Mouse (Mus musculus) midbrain, embryonic 13.5 days (tissue): ENCODE data around the gene Hist1h2bm. TPM values are rescaled to one million over a fixed set of nuclear protein-coding genes. Genes with fewer than 3 reads are reported as not detected.
"Not testable (repeated sequence)": the region's sequence is repeated elsewhere in the genome, so short reads cannot be mapped to it uniquely, and the experiment has no call there.

Source experiments
- ATAC-seq: fragments of 200-750 bp; cut with Nextera tagmentation; 2 replicates; pipeline ENCODE4 v1.8.0; 2017; ENCODE audit warnings: mild to moderate bottlenecking, moderate TSS enrichment, moderate library complexity
- H3K27ac ChIP-seq: fragments of 300-500 bp; sonication (generic); 2 replicates; pipeline ENCODE4 v1.5.1; 2015; ENCODE audit warnings: inconsistent platforms, mild to moderate bottlenecking, moderate library complexity
- H3K27me3 ChIP-seq: fragments of 300-500 bp; sonication (generic); 2 replicates; pipeline ENCODE4 v1.6.1; 2015; ENCODE audit warnings: mild to moderate bottlenecking, inconsistent platforms
- H3K36me3 ChIP-seq: fragments of 300-500 bp; sonication (generic); 2 replicates; pipeline ENCODE4 v1.6.1; 2015; ENCODE audit warnings: mild to moderate bottlenecking, inconsistent platforms
- H3K4me1 ChIP-seq: fragments of 300-500 bp; sonication (generic); replicated peaks from 2 replicates; pipeline ENCODE4 v1.6.1; 2015; ENCODE audit warnings: inconsistent platforms
- H3K4me2 ChIP-seq: fragments of 300-500 bp; sonication (generic); replicated peaks from 2 replicates; pipeline ENCODE4 v1.6.1; 2015; ENCODE audit warnings: moderate library complexity, mild to moderate bottlenecking, inconsistent platforms
- H3K4me3 ChIP-seq: fragments of 300-500 bp; sonication (generic); replicated peaks from 2 replicates; pipeline ENCODE4 v1.5.1; 2015; ENCODE audit warnings: mild to moderate bottlenecking, inconsistent platforms
- H3K9ac ChIP-seq: fragments of 300-500 bp; sonication (generic); replicated peaks from 2 replicates; pipeline ENCODE4 v1.6.1; 2015; ENCODE audit warnings: mild to moderate bottlenecking, inconsistent platforms
- H3K9me3 ChIP-seq: fragments of 300-500 bp; sonication (generic); 2 replicates; pipeline ENCODE4 v1.6.1; 2016; ENCODE audit warnings: mild to moderate bottlenecking, inconsistent platforms
- WGBS: fragments of 180-500 bp; shearing (Covaris S2); methylation state at CpG from one replicate; pipeline ENCODE4 v1.1.7; 2015; 5-methylcytosine and 5-hydroxymethylcytosine counted together
- polyA plus RNA-seq: library from polyadenylated mRNA; unstranded; fragments of >200 nt; fragmentation: Nextera tagmentation; extraction: Ambion mirVana; gene quantifications from 2 replicates; pipeline ENCODE4 v1.2.1, GENCODE M21; 2015

Gene Hist1h2bm
- polyA plus RNA-seq, 1 experiment from 2014 or later, result 4.2 TPM

DNA sequence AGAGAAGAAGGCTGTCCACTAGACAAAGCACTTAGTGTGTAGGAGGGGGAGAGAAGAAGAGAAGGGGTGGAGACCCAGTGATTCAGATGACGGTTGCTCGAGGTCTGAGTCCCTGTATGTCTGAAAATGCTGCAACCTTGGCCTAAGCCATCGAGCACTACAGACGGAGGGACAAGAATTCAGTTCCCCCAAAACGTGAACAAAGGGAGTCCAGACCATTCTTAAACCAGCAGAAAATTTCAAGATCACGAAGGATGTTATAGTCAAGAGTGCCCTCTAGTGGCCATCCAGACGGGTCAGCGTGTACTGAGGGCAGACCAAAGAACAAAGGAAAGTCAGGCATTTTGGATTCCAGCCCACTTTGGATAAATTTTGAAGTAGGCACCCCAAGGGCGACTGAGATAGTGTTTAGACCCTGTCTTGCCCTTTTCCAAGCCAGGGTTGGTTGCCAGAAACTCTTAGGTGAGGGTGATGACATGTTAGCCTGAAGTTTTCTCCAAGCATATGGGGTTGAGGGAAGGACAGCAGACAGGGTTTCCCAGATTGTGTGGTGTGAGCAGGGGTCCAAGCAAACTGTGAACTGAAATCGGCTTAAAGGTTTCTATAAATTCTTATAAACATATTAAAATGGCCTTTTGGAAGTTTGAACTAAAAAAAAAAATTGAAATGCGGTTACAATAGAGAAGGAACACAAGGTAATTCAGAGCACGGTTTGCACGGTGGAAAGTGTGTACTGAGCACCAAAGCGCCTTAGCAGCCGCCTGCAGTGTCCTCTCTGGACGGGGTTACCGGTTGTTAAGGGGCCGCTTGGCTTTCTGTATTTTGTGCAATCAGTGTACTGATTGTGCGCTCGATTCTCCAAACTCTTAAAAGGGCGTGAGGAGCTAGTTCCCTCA, 12.4 kb downstream of the Hist1h2bm start:
- Histone ChIP-seq H3K9me3 (no peaks in the 10 kb centered on the region), H3K4me1 (peaks cover 19% of the 10 kb centered on the region), H3K9ac (peak overlapping the region; percentile 73), H3K4me3 (peak overlapping the region; percentile 53), H3K4me2 (peak overlapping the region; percentile 57), H3K27me3 (no peaks in the 10 kb centered on the region), H3K36me3 (no peaks in the 10 kb centered on the region), H3K27ac (peak overlapping the region; percentile 98)
- ATAC-seq, result peak; percentile 82
- under 1% methylated on average over 21 of the region's 21 CpGs for WGBS

- Histone ChIP-seq H3K27ac (peak within 1 kb of the TSS; percentile 98), H3K4me3 (peak within 1 kb of the TSS; percentile 53), H3K4me1 (peaks cover 19% of the 10 kb centered on the region), H3K4me2 (peak within 1 kb of the TSS; percentile 57), H3K9ac (peak within 1 kb of the TSS; percentile 73)
- ATAC-seq, result peak; percentile 90
- H3K9me3 ChIP-seq, H3K36me3 ChIP-seq, H3K27me3 ChIP-seq: not testable (repeated sequence)
- WGBS, result under 1% methylated on average over 46 of the region's 56 CpGs
These were observed 13.3 kb downstream of the Hist1h2bm start, which contains the start of gene Hist1h4j for GRCm38 (mm10) chr13:21734906-21735767. Hist1h4j (plus strand) TSS chr13:21735064.

GRCm38 (mm10) chr13:21745006-21745405, 23.2 kb downstream of the Hist1h2bm start:
- Histone ChIP-seq H3K4me2 (no peak overlapping the region), H3K27ac (no peak overlapping the region), H3K27me3 (no peaks in the 10 kb centered on the region), H3K9ac (no peak overlapping the region), H3K36me3 (no peaks in the 10 kb centered on the region), H3K4me1 (peaks cover 22% of the 10 kb centered on the region), H3K4me3 (no peak overlapping the region), H3K9me3 (no peaks in the 10 kb centered on the region)
- 94% methylated on average over 1 of the region's 1 CpGs for WGBS
- ATAC-seq, result no peak

DNA sequence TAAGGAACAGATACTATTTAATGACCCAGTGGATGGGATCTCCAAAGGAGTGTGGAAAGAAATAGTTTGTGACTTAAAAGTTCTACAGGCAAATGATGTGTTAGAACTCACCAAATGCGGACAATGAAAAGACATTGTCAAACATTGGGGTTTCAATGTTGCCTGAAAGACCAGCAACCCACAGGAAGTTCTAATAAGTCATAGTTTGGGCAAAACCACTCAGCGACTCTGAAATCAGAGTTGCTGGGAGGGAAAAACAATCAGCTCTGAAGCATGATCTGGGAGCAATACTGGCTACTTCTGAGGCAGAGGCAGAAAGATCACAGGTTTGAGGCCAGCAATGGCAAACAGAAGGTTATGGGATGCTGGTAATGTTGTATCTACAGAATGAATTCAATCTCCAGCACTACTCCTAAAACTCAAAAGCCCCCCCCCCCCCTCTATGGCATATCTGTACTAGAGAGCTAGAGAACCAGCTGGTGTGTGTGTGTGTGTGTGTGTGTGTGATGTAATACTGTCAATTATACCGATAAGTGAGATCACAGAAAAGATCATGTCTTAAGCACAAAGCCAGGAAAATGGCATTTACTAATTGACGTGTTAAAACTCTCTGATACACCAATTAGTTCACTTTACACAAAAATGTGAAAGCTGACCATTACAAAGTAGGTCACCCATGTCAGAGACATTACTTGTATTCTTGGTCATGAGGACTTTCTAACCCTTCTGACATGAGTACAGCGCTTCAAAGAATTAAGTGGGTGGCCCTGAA, 27.7 kb downstream of the Hist1h2bm start:
- peak overlapping the region; percentile 81 for H3K4me2 ChIP-seq
- peaks cover 37% of the 10 kb centered on the region for H3K4me1 ChIP-seq
- ATAC-seq, result no peak
- H3K9ac ChIP-seq, result peak overlapping the region; percentile 79
- no peaks in the 10 kb centered on the region for H3K36me3 ChIP-seq
- no peaks in the 10 kb centered on the region for H3K9me3 ChIP-seq
- H3K4me3 ChIP-seq, result peak overlapping the region; percentile 61
- WGBS, result 5% methylated on average over 5 of the region's 5 CpGs
- H3K27ac ChIP-seq, result peak overlapping the region; percentile 91
- H3K27me3 ChIP-seq, result no peaks in the 10 kb centered on the region

GRCm38 (mm10) chr13:21750159-21751017, 28.5 kb downstream of the Hist1h2bm start, which contains the start of gene Hist1h4k:
Hist1h4k (minus strand) TSS chr13:21750505.
- peak within 1 kb of the TSS; percentile 79 for H3K9ac ChIP-seq
- not testable (repeated sequence) for H3K36me3 ChIP-seq, H3K9me3 ChIP-seq, H3K27me3 ChIP-seq
- H3K4me1 ChIP-seq, result peaks cover 41% of the 10 kb centered on the region
- WGBS, result under 1% methylated on average over 41 of the region's 56 CpGs
- peak within 1 kb of the TSS; percentile 91 for H3K27ac ChIP-seq
- peak within 1 kb of the TSS; percentile 61 for H3K4me3 ChIP-seq
- peak; percentile 85 for ATAC-seq
- peak within 1 kb of the TSS; percentile 81 for H3K4me2 ChIP-seq

GRCm38 (mm10) chr13:21751417-21751816, 29.6 kb downstream of the Hist1h2bm start:
- H3K4me2 ChIP-seq, result no peak overlapping the region
- no peak overlapping the region for H3K4me3 ChIP-seq
- H3K36me3 ChIP-seq, result no peaks in the 10 kb centered on the region
- no peak for ATAC-seq
- H3K27ac ChIP-seq, result no peak overlapping the region; the same call in 1 of the 2 replicates
- no peaks in the 10 kb centered on the region for H3K27me3 ChIP-seq
- peaks cover 45% of the 10 kb centered on the region for H3K4me1 ChIP-seq
- no peak overlapping the region for H3K9ac ChIP-seq
- no peaks in the 10 kb centered on the region for H3K9me3 ChIP-seq

- peak overlapping the region; percentile 40; the same call in 1 of the 2 replicates for H3K27ac ChIP-seq
- H3K27me3 ChIP-seq, result no peaks in the 10 kb centered on the region
- H3K4me3 ChIP-seq, result no peak overlapping the region
- ATAC-seq, result no peak
- peaks cover 45% of the 10 kb centered on the region for H3K4me1 ChIP-seq
- no peaks in the 10 kb centered on the region for H3K9me3 ChIP-seq
- H3K4me2 ChIP-seq, result no peak overlapping the region
- 77% methylated on average over 3 of the region's 3 CpGs for WGBS
- no peak overlapping the region for H3K9ac ChIP-seq
- H3K36me3 ChIP-seq, result no peaks in the 10 kb centered on the region
These were observed 30.0 kb downstream of the Hist1h2bm start for GRCm38 (mm10) chr13:21751827-21752226.

DNA sequence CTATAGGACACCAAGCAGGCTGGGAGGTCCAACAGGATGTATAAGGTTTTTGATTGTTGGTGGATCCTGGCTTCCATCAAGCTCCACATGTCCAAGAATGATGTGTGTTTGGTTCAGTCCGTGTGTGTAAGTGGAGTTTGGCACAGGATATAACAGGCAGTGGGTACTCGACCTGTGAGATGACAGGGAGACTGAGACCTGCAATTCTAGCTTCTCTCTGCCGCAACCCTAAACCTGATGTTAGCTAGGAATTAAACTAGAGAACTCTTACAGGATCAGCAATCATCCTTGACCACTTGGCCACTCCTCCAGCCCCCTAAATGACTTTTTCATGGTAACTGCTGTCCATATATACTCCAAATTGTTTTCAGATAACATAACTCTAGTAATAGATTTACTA, 30.5 kb downstream of the Hist1h2bm start:
- peak overlapping the region; percentile 76 for H3K4me2 ChIP-seq
- H3K27me3 ChIP-seq, result no peaks in the 10 kb centered on the region
- peaks cover 41% of the 10 kb centered on the region for H3K4me1 ChIP-seq
- H3K36me3 ChIP-seq, result no peaks in the 10 kb centered on the region
- H3K9ac ChIP-seq, result 0 out of 2 replicates have a peak overlapping the region, but pooled peaks have one; percentile 28
- peak overlapping the region; percentile 40 for H3K27ac ChIP-seq
- WGBS, result 52% methylated on average over 3 of the region's 3 CpGs
- H3K9me3 ChIP-seq, result no peaks in the 10 kb centered on the region
- H3K4me3 ChIP-seq, result no peak overlapping the region
- no peak for ATAC-seq

DNA sequence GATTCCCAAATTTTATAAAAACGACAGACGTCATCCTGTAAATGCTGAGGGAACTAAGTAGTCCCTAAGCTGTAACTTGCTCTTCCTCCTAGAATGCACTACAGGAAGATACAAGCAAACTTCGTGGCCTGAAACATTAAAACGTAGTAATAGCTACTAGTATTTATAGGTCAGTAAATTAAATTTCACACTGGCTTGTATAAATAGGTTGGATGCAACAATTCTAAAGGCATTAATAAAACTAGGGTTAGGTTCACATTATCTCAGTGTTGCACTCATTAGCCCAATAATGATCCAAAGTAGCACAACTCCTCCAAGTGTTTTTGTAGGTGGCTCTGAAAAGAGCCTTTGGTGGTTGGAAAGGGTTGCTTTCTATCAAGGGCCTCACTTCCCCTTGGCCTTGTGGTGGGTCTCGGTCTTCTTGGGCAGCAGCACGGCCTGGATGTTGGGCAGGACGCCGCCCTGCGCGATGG, 31.2 kb downstream of the Hist1h2bm start:
- no peaks in the 10 kb centered on the region for H3K27me3 ChIP-seq
- peak overlapping the region; percentile 76 for H3K4me2 ChIP-seq
- H3K27ac ChIP-seq, result peak overlapping the region; percentile 95
- H3K4me1 ChIP-seq, result peaks cover 37% of the 10 kb centered on the region
- H3K9me3 ChIP-seq, result no peaks in the 10 kb centered on the region
- WGBS, result 2% methylated on average over 10 of the region's 10 CpGs
- no peaks in the 10 kb centered on the region for H3K36me3 ChIP-seq
- no peak for ATAC-seq
- peak overlapping the region; percentile 68 for H3K9ac ChIP-seq
- H3K4me3 ChIP-seq, result peak overlapping the region; percentile 43

DNA sequence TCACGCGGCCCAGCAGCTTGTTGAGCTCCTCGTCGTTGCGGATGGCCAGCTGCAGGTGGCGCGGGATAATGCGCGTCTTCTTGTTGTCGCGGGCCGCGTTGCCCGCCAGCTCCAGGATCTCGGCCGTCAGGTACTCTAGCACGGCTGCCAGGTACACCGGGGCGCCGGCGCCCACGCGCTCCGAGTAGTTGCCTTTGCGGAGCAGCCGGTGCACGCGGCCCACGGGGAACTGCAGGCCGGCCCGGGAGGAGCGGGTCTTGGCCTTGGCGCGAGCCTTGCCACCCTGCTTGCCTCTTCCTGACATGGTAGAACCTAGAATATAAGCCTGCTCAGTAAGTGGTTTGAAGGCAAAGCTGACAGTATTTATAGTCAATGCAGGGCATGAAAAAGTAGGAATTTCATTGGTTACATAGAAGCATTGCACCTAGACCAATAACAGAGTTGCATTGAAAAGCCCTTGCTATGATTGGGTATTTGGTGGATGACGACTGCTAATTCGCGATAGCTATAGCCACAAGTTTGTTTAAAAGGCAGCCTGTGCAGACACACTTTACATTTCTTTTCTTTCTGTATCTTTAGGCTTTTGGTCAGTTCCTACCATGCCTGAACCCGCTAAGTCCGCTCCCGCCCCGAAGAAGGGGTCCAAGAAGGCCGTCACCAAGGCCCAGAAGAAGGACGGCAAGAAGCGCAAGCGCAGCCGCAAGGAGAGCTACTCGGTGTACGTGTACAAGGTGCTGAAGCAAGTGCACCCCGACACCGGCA, 31.9 kb downstream of the Hist1h2bm start, which contains the start of the genes Hist1h2ak and Hist1h2bn:
Hist1h2ak (minus strand) TSS at position 304 of the 762 bp plus-strand sequence.
Hist1h2bn (plus strand) TSS at position 600 of the 762 bp plus-strand sequence.
- peaks cover 33% of the 10 kb centered on the region for H3K4me1 ChIP-seq
- H3K27me3 ChIP-seq, H3K9me3 ChIP-seq, H3K36me3 ChIP-seq: not testable (repeated sequence)
- peak within 1 kb of the TSS; percentile 68 for H3K9ac ChIP-seq
- H3K27ac ChIP-seq, result peak within 1 kb of the TSS; percentile 95
- H3K4me2 ChIP-seq, result peak within 1 kb of the TSS; percentile 76
- under 1% methylated on average over 46 of the region's 50 CpGs for WGBS
- ATAC-seq, result peak; percentile 96
- peak within 1 kb of the TSS; percentile 43 for H3K4me3 ChIP-seq
